Mouse (Mus musculus) left cerebral cortex, adult 2 months (tissue): ENCODE measurements around the gene Nacad. TPM values are rescaled to one million over a fixed set of nuclear protein-coding genes. Genes with fewer than 3 reads are reported as not detected.

Source experiments
- DNase-seq, 2 experiments: peaks; one replicate each; pipeline ENCODE4 v3.0.0; 2021 to 2022; ENCODE audit warnings: low spot score in 2 of 2, mixed read lengths in 1 of 2; ENCODE audit errors: extremely low spot score in 1 of 2
- H3K27ac ChIP-seq: fragments of 200-600 bp; 2 replicates; pipeline ENCODE4 v1.8.1; 2022
- H3K4me3 ChIP-seq: fragments of 200-600 bp; 2 replicates; pipeline ENCODE4 v1.8.1; 2022
- CTCF ChIP-seq: fragments of 200-600 bp; IDR thresholded peaks from 2 replicates; pipeline ENCODE4 v1.8.1; 2022; ENCODE audit warnings: antibody characterized with exemption, mild to moderate bottlenecking, moderate library complexity
- intact Hi-C: fragments of 180-260 bp; cut with DNase I; formaldehyde crosslinking; loops from one replicate; pipeline ENCODE4 v1.15.1; 2025
- total RNA-seq, 2 experiments: library from RNA; stranded (reverse); gene quantifications; 2 replicates each; pipeline ENCODE4 v1.2.3; 2021

Gene Nacad
- total RNA-seq, 2 experiments from 2014 or later: 41.4 to 43.8 TPM

DNA sequence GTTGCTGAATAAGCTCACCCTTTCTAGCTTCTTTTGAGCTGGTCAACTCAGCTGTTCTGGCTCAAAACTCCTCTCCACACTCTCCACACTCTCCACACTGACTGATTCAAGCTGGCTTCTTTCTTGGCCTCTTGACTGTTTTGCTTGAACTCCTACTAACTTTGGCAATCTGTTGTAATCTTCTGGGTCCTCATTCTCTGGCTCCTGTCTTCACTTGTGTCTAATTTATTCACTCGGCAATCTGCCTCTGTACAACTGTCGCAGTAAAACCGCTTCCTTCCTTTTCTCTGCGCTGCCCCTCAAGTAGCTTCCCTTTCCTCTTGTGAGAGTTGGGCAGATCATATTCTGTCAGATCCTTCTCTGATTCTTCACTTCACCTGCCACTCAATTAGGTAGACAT is 21.9 kb upstream of the Nacad start:
- intact Hi-C loops: loop anchor here (2.0 to 5.0 kb wide), 2 partner anchors 100 to 153 kb away; partner anchors contain the start of gene Purb
- Histone ChIP-seq H3K4me3 (no peak overlapping the region), H3K27ac (no peak overlapping the region)
- TF ChIP-seq CTCF: no peak
- DNase-seq: no peak

GRCm38 (mm10) chr11:6626388-6626772 is 20.5 kb upstream of the Nacad start:
- Histone ChIP-seq H3K4me3 (peak overlapping the region; percentile 78), H3K27ac (peak overlapping the region; percentile 94)
- TF ChIP-seq CTCF: no peak
- intact Hi-C loops: loop anchor here (1.0 to 5.0 kb wide), 3 partner anchors 80 to 152 kb away; partner anchors contain the start of genes Ccm2 and Purb
- peak in 1 of 2 experiments; percentile 27 for DNase-seq

DNA sequence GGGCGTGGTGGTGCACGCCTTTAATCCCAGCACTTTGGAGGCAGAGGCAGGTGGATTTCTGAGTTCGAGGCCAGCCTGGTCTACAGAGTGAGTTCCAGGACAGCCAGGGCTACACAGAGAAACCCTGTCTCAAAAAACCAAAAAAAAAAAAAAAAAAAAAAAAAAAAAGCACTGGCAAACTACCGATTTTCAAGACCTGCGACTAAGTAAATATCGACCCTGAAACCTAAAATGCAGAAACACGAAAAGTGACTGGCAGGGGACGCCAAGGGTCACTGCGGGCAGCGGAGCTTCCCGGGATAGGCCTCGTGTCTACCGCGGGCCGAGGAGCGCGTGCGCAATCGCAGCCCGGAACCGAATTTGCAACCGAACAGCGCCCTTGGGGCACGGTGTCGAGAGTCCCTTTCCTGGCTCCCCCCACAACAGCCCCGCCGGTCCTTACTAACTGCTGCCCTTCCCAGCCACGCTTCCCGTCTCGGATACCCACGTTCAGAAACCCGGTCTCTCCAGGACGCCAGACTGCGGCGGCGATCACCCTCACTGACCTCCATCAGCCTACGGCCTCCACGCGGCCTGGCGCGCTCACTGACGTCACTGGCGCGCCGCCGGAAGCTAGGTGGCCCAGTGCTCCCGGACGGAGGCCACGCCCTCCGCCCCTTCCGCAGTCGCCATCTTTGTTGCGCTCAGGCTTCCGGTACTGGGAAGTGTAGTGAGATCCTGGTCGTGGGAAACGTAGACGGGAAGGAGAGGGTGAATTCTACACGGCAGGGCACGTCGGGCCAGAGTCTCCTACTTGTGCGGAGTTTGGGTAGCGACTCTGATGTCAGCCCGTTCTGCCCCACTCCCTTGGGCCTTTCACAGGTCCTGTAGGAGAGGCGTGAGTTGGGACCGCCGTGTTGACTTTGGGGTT is 19.9 kb upstream of the Nacad start, which contains the start of gene Tbrg4:
Gene Tbrg4, minus strand, starts transcription at position 590 of the 910 bp plus-strand sequence.
- DNase-seq: peak; percentile 91 to 92
- no peak for TF ChIP-seq CTCF
- intact Hi-C loops: loop anchor here (1.0 to 5.0 kb wide), 3 partner anchors 79 to 151 kb away; partner anchors contain the start of genes Ccm2 and Purb
- H3K27ac ChIP-seq: peak within 1 kb of the TSS; percentile 94
- H3K4me3 ChIP-seq: peak within 1 kb of the TSS; percentile 78

- no peak for DNase-seq
- intact Hi-C loops: loop anchor here (5.0 kb wide), 1 partner anchor 98 kb away; no protein-coding TSS in a partner anchor
- Histone ChIP-seq H3K27ac (no peak overlapping the region), H3K4me3 (peak overlapping the region; percentile 78)
- TF ChIP-seq CTCF: no peak
Measured at GRCm38 (mm10) chr11:6624619-6625382, 18.9 kb upstream of the Nacad start.

DNA sequence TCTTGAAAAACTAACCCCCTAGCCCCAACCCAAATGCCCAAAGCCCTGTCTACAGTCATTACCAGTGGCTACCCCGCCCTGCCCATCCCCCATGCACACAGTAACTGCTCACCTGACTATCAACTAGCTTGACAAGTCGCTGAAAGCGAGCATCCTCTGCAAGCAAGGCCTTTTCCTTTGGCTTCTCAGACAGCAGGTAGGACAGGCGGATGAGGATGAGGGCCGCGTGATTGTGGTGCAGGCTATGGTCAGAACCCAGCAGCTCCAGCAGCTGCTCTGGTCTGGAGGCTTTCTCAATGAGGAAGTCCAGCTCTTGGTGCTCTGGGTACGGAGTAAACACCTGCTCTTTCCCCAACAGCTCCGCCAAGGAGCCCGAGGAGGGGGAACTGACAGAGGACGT is 17.9 kb upstream of the Nacad start:
- TF ChIP-seq CTCF: no peak
- intact Hi-C loops: no loop called here
- H3K4me3 ChIP-seq: no peak overlapping the region
- H3K27ac ChIP-seq: no peak overlapping the region
- DNase-seq: no peak

- no peak for DNase-seq
- TF ChIP-seq CTCF: no peak
- intact Hi-C loops: no loop called here
- no peak overlapping the region for H3K4me3 ChIP-seq
- H3K27ac ChIP-seq: no peak overlapping the region
Measured at GRCm38 (mm10) chr11:6615250-6616205, 9.7 kb upstream of the Nacad start.

GRCm38 (mm10) chr11:6605021-6605481 is 802 bp downstream of the Nacad start:
- no peak for DNase-seq
- Histone ChIP-seq H3K4me3 (peak overlapping the region; percentile 83), H3K27ac (peak overlapping the region; percentile 99)
- intact Hi-C loops: no loop called here
- TF ChIP-seq CTCF: peak; percentile 44

DNA sequence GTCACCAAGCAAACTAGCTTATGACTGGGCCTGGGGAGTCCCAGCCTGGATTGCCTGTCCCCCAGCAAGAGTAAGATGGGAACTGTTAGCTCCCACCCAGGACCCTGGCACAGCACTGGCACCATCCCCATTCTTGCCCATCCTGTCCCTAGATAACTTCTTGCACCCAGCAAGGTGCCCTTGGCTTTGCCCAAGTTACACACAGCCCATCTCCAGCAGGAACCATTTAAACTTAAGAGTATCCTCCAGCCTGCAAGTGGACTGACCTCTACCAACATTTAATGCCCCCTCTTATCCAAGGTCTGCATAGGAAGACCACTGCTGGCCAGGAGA is 1.3 kb downstream of the Nacad start:
- Histone ChIP-seq H3K27ac (peak overlapping the region; percentile 99), H3K4me3 (peak overlapping the region; percentile 83)
- intact Hi-C loops: no loop called here
- TF ChIP-seq CTCF: no peak
- DNase-seq: no peak

DNA sequence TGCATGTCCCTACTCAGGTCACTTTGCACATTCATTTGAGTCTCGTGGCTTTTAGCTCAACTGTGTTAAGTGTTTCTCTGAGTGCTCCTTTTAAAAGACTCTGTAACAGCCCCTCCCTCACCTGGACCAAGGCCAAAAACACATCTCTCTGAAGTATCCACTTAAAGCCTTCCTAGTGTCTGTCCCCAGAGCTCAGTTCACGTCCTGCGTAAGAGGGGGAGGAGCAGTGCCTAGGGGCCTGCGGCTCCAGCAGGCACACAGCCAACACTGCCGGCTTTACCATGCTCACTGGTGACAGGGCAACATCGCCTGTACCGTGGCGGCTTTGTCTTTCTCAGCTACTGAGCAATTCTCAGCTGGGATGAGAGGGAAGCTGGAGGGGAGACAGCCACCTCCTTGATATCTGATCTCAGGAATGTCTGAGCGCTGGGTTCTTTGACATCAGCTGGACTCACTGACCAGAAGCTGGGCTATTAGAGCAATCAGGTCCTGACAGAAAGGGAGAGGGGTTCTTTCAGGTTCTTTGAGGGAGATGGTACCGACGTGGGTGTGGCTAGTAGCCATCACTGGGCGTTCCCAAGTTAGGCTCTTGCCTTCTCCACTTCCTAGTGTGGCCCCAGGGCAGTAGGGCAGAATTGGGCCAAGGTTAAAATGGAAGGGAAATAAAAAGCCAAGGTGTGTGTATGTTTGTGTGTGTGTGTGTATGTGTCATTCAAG is 1.8 kb downstream of the Nacad start:
- peak overlapping the region; percentile 99 for H3K27ac ChIP-seq
- H3K4me3 ChIP-seq: peak overlapping the region; percentile 83
- TF ChIP-seq CTCF: no peak
- DNase-seq: peak in 1 of 2 experiments; percentile 52
- intact Hi-C loops: no loop called here

GRCm38 (mm10) chr11:6603224-6603623 is 2.6 kb downstream of the Nacad start:
- DNase-seq: no peak
- peak overlapping the region; percentile 83 for H3K4me3 ChIP-seq
- peak overlapping the region; percentile 99; the same call in 1 of the 2 replicates for H3K27ac ChIP-seq
- no peak for TF ChIP-seq CTCF
- intact Hi-C loops: no loop called here
